Mouse (Mus musculus) stomach, postnatal 0 days (tissue): Measurements from ENCODE around the gene Hspb3.

ENCODE experiments used
- CTCF ChIP-seq: IDR thresholded peaks from 2 replicates; pipeline ENCODE4 v1.5.1; 2016; ENCODE audit warnings: antibody characterized with exemption, low read depth, mild to moderate bottlenecking, moderate library complexity
- EP300 ChIP-seq: optimal IDR thresholded peaks from 2 replicates; pipeline ENCODE3; 2016; ENCODE audit warnings: antibody characterized with exemption

DNA sequence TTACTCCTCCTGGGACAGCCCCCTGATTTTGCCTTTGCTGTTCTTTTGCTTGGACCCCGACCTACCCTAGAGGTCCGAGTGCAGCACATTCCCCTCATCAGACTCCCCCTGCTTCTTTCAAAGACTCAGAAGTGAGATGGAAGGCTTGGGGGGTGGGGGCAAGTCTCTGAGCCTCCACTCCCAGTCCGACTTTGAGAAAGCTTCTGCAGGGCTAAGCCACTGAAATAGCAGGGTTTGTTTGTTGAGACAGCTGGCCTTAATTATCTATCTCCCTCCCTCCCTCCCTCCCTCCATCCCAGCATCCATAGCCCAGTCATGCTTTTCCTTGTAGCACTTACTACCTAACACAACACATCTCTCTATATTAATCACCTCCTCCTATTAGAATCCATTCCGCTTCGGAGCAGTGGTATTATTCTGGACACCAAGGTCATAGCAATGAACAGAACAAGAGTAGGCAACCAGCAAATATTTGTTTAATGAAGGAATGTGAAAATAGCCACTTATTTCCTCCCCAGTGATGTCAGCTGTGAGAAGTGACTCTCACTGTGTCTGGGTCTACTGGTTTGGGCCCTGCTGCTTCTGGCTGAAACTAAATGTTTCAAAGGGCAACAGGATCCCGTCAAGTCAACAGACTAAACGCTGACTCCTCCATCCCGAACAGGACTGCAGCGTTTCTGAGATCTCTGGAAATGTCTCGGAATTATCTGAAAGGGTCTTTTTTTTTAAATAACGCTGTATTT is 41.2 kb downstream of the Hspb3 start:
- no peak for TF ChIP-seq EP300
- no peak for TF ChIP-seq CTCF
